Mouse (Mus musculus) effector memory CD4-positive, alpha-beta T cell, adult 5 months (primary cell): ENCODE measurements around the gene Cln5. TPM values are rescaled to one million over a fixed set of nuclear protein-coding genes. Genes with fewer than 3 reads are reported as not detected.

Source experiments
- polyA plus RNA-seq: library from polyadenylated mRNA; unstranded; fragments of 100-300 nt; shearing (Covaris generic); gene quantifications from one replicate; pipeline ENCODE4 v1.2.1, GENCODE M21; 2017

Gene Cln5
- 30.3 TPM for polyA plus RNA-seq

DNA sequence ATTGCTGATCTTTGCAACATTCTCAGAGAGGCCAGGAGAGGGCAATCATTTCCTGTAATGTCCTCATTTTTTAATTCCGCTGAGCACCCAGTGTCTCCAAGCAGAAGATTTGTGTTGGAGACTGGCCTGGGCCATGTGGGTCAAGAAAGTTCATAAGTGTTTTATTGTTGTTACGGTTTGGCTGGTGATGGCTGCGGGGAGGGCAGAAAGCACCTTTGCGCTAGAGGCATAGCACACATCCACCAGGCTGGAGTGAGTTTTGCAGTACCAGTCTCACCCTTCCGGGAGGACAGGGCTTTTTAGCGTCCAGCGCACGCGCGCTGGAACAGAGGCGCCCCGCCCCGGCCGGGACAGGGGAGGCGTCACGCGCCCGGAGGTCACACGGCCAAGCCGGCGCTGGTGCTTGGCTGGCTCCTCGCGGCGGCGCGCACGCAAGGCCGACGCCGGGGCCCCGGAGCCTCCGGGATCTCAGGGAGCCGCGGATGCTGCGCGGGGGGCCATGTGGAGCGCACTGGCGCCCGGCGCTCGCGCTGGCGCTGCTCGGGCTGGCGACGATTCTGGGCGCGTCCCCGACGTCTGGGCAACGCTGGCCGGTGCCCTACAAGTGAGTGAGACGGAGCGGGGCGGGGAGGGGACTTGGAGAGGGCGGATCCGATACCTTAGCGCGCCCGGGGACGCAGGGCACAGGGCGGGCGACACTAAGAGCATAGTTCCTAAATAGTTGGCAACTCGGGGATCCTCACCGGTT is at the start of gene Cln5:
Gene Cln5, plus strand, starts transcription at position 353 of the 748 bp plus-strand sequence.

GRCm38 (mm10) chr14:103046677-103047076 is 23.3 kb upstream of the Cln5 start, which contains the start of gene Acod1:
Acod1 (plus strand) TSS chr14:103046977.

DNA sequence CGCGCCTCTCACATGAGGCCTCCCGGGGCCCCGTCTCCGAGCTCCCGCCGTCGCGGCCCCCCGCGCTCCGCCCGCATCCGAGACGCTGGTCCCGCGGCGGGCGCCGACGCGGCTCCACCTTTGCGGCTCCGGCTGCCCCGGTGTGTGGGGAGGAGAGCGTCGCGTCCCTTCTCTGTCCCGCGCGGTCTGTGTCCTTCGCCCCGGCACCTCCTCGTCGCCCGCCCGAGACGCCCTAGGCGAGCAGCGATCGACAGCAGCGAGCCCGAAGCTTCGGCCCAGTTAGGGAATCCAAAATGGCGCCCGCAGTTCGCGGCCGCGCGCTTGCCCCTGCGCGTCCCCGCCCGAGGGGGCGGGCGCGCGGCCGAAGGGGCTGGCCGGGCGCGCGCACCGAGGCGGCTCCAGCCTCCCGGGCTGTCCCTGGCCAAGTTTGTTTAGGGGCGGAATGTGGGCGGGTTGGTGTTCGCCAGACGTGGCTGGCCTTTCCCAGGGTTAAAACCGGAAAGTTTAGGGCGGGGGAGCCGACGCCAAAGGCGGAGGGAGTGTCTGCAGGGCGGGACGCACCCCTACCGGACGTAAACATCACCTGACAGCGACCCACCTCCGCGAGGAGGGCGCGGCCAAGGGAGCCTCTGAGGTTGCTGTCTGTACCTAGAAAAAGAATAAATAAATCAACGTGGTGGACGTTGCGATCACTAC is 29.4 kb downstream of the Cln5 start, which contains the start of gene Fbxl3:
Gene Fbxl3, minus strand, starts transcription at position 329 of the 696 bp plus-strand sequence.

Other genes with a start within 250 kb of the Cln5 start
- 8.4 TPM for gene Kctd12, start 87.6 kb upstream of the Cln5 start, polyA plus RNA-seq
- gene Acod1, start 23.2 kb upstream of the Cln5 start, polyA plus RNA-seq: 1.5 TPM
- gene Fbxl3, start 29.4 kb downstream of the Cln5 start, polyA plus RNA-seq: 141 TPM